Mouse (Mus musculus) liver, postnatal 0 days (tissue): Measurements from ENCODE around the gene Lbx2. TPM values are rescaled to one million over a fixed set of nuclear protein-coding genes. Genes with fewer than 3 reads are reported as not detected.

Experiments used
- ATAC-seq: fragments of 200-750 bp; cut with Nextera tagmentation; 2 replicates; pipeline ENCODE4 v1.8.0; 2017; ENCODE audit warnings: mild to moderate bottlenecking, moderate library complexity
- DNase-seq: peaks from one replicate; pipeline ENCODE4 v3.0.0-alpha.2; 2016
- H3K27ac ChIP-seq: fragments of 300-500 bp; sonication (generic); 2 replicates; pipeline ENCODE4 v1.5.1; 2014; ENCODE audit warnings: antibody characterized with exemption, moderate library complexity, mild to moderate bottlenecking, low read depth
- H3K27me3 ChIP-seq: fragments of 300-500 bp; sonication (generic); 2 replicates; pipeline ENCODE4 v1.6.1; 2014; ENCODE audit warnings: low read length, control low read depth, mixed read lengths; ENCODE audit not compliant: insufficient read depth
- H3K36me3 ChIP-seq: fragments of 300-500 bp; sonication (generic); replicated peaks from 2 replicates; pipeline ENCODE4 v1.6.1; 2014; ENCODE audit warnings: mild to moderate bottlenecking, control low read depth, low read length, moderate library complexity, mixed read lengths; ENCODE audit not compliant: insufficient read depth
- H3K4me1 ChIP-seq: fragments of 300-500 bp; sonication (generic); 2 replicates; pipeline ENCODE4 v1.6.1; 2014; ENCODE audit warnings: antibody characterized with exemption, mild to moderate bottlenecking, control low read depth; ENCODE audit not compliant: insufficient read depth
- H3K4me2 ChIP-seq: fragments of 300-500 bp; sonication (generic); 2 replicates; pipeline ENCODE4 v1.6.1; 2014; ENCODE audit warnings: low read depth, mild to moderate bottlenecking, low read length, moderate library complexity, mixed read lengths
- H3K4me3 ChIP-seq: fragments of 300-500 bp; sonication (generic); 2 replicates; pipeline ENCODE4 v1.5.1; 2014; ENCODE audit warnings: low read depth, low read length
- H3K9ac ChIP-seq: fragments of 300-500 bp; sonication (generic); replicated peaks from 2 replicates; pipeline ENCODE4 v1.6.1; 2014; ENCODE audit warnings: mild to moderate bottlenecking, moderate library complexity
- H3K9me3 ChIP-seq: fragments of 300-500 bp; sonication (generic); 2 replicates; pipeline ENCODE4 v1.6.1; 2016; ENCODE audit warnings: mild to moderate bottlenecking, control low read depth, low read length, mixed read lengths
- CTCF ChIP-seq: sonication (generic); IDR thresholded peaks from 2 replicates; pipeline ENCODE4 v1.5.1; 2016; ENCODE audit warnings: antibody characterized with exemption, low read depth
- EP300 ChIP-seq: IDR thresholded peaks from 2 replicates; pipeline ENCODE4 v1.6.1; 2016; ENCODE audit warnings: antibody characterized with exemption, low read depth, mild to moderate bottlenecking
- WGBS: fragments of 180-500 bp; shearing (Covaris S2); extraction: QIAGEN DNeasy Blood & Tissue Kit; methylation state at CpG from one replicate; pipeline ENCODE4 v1.1.7; 2014; ENCODE audit not compliant: insufficient replicate concordance; 5-methylcytosine and 5-hydroxymethylcytosine counted together
- polyA plus RNA-seq: library from polyadenylated mRNA; unstranded; fragments of >200 nt; fragmentation: Nextera tagmentation; extraction: Ambion mirVana; gene quantifications from 2 replicates; pipeline ENCODE4 v1.2.1, GENCODE M21; 2015

Gene Lbx2
- polyA plus RNA-seq, 1 experiment from 2014 or later: 0.40 TPM

DNA sequence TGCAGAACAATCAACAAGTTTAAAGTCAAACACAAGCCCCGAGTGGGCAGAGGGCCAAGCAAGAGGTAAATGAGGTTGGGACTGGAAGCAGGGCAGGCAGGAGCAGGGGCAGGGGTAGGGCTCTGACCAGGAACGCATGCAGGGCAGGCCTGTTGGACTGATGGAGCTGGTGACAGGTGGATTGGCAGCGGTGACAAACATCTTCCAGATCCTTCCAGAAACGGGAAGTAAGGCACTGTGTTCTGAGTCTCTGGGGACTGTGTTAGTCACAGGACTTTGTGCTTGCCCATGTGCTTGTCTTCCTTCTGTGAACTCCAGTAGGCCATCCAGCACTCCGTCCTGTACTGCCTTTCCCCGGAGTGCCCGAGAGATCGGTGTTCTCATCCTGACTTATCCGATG lies 41.4 kb upstream of the Lbx2 start:
- peak; percentile 27; the same call in 1 of the 2 replicates for ATAC-seq
- H3K36me3 ChIP-seq: no peaks in the 10 kb centered on the region
- 57% methylated on average over 9 of the region's 9 CpGs for WGBS
- H3K4me1 ChIP-seq: 0 out of 2 replicates have a peak, but pooled peaks cover 4% of the 10 kb centered on the region
- no peak overlapping the region for H3K4me3 ChIP-seq
- H3K27ac ChIP-seq: no peak overlapping the region
- H3K27me3 ChIP-seq: no peaks in the 10 kb centered on the region
- TF ChIP-seq EP300 (no peak), CTCF (no peak)
- H3K9ac ChIP-seq: no peak overlapping the region
- no peak for DNase-seq
- H3K9me3 ChIP-seq: no peaks in the 10 kb centered on the region
- no peak overlapping the region for H3K4me2 ChIP-seq

DNA sequence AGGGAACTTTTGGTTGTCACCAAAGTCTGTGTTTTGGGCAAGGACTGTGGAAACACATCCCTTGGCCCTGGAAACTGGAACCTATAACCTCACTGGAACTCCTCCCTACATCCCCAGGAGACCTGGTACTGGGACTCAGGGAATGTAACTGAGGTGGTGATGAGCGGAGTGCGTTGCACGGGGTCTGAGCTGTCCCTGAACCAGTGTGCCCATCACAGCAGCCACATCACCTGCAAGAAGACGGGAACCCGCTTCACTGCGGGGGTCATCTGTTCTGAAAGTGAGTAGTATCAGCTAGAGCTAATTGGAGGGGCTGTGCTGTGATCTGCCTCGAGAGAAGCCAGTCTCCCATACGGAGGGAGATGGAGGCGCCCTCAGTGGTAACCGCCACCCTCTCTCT lies 36.8 kb upstream of the Lbx2 start:
- H3K27me3 ChIP-seq: no peaks in the 10 kb centered on the region
- H3K27ac ChIP-seq: no peak overlapping the region
- no peak overlapping the region for H3K9ac ChIP-seq
- H3K4me2 ChIP-seq: no peak overlapping the region
- DNase-seq (no peak), ATAC-seq (no peak)
- H3K4me1 ChIP-seq: peaks cover 16% of the 10 kb centered on the region; the same call in 1 of the 2 replicates
- 71% methylated on average over 10 of the region's 10 CpGs for WGBS
- H3K36me3 ChIP-seq: peaks cover 15% of the 10 kb centered on the region
- TF ChIP-seq EP300: no peak
- no peak for TF ChIP-seq CTCF
- no peaks in the 10 kb centered on the region for H3K9me3 ChIP-seq
- H3K4me3 ChIP-seq: no peak overlapping the region

DNA sequence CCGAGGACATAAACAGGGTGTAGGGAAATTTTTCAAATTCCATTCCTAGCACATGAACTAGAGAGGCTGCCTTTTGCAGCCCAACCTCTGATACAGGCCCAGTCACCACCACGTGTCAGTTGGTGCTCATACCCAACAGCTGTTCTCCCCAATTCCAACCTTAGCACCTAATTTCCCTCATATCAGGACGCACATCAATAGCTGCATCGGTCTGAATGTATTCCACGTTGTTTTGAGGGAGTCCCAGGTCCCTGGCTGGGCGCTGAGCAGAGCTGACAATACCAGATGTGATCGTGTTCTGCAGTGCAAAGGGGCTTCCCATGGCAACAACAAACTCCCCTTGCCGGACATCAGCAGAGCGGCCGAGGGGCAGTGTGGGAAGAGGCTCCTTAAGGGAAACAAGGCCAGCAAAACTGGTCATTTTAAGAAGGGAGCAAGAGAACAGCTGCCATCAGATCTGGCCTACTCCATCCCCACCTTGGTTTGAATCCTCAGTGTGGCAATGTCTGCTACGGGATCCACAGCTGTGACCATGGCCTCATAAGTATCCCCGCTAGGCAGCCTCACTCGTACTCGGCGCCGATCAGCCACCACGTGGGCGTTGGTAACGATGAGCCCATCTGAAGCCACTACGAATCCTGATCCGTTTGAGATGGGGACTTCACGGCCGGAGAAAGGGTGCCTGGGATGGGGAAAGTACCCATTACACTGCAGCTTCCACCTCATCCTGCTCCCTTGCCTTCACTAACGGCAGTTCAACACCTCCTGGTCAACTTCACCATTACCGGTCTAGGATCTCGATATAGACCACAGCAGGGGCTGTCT lies 32.8 kb upstream of the Lbx2 start:
- Histone ChIP-seq H3K9ac (peak overlapping the region; percentile 95), H3K36me3 (peaks cover 32% of the 10 kb centered on the region), H3K4me1 (peaks cover 23% of the 10 kb centered on the region), H3K9me3 (no peaks in the 10 kb centered on the region), H3K4me3 (peak overlapping the region; percentile 92), H3K4me2 (peak overlapping the region; percentile 99), H3K27ac (peak overlapping the region; percentile 95), H3K27me3 (no peaks in the 10 kb centered on the region)
- no peak for TF ChIP-seq EP300
- no peak for TF ChIP-seq CTCF
- DNase-seq: peak; percentile 58
- WGBS: 2% methylated on average over 26 of the region's 26 CpGs
- ATAC-seq: no peak

DNA sequence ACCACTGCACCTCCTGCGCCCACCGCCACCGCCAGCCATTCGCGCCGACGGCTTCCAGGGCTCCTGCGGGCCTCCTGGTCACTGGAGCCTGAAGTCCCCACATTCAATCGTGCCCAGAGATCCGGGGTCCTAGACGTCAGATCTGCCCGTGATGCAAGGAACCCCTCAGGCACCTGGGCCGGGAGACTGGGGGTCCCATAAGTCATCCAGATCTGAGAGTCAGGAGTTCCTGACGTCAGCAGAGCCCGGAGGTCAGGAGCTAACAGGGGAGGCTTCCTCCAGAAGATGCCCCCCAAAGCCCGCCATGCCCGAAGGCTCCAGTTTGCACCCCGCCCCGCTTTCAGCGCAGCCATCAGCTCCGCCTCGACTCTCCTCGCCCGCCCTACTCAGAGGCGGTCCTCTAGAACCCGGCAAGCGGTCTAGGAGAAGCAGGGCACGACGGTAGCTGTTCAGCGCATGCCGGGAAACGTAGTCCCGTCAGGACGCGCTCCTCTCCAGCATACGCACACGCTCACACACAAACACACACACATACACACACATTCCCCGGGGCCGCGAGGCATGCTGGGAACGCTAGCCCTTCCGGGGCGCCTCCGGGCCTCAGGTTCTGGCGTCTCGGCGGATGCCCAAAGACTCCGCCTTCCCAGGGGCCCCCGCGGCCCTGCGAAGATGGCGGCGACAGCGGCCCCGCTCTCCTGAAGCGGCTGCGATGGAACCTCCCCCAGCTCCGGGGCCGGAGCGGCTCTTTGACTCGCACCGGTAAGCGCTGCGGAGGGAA lies 31.9 kb upstream of the Lbx2 start, which contains the start of gene Aup1:
Gene Aup1, plus strand, starts transcription at position 448 of the 778 bp plus-strand sequence.
- peak; percentile 83 for TF ChIP-seq EP300
- TF ChIP-seq CTCF: no peak
- peaks cover 25% of the 10 kb centered on the region for H3K4me1 ChIP-seq

DNA sequence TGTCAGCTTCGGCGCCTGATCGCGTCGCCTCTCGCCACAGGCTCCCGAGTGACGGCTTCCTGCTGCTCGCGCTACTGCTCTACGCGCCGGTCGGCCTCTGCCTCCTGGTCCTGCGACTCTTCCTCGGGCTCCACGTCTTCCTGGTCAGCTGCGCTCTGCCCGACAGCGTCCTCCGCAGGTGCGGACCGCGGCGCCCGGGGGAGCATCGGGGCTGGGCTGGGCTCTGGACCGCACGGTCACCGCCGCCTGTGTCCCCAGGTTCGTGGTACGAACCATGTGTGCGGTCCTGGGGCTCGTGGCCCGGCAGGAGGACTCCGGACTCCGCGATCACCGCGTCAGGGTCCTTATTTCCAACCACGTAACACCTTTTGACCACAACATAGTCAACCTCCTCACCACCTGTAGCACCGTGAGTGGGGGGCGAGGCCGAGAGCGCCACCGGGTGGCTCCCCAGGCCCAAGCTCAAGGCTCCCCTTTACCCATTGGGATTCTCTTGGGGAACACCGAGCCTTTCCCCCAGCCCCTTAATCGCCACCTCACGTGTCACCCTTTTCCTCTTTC lies 31.2 kb upstream of the Lbx2 start, which contains the start of gene Htra2:
Gene Htra2, minus strand, starts transcription at position 403 of the 561 bp plus-strand sequence.
- Histone ChIP-seq H3K9me3 (no peaks in the 10 kb centered on the region), H3K4me2 (peak within 1 kb of the TSS; percentile 99), H3K27me3 (no peaks in the 10 kb centered on the region), H3K27ac (peak within 1 kb of the TSS; percentile 95), H3K4me3 (peak within 1 kb of the TSS; percentile 92), H3K36me3 (peaks cover 32% of the 10 kb centered on the region), H3K4me1 (peaks cover 25% of the 10 kb centered on the region), H3K9ac (peak within 1 kb of the TSS; percentile 95)
- WGBS: 0% methylated on average over 49 of the region's 50 CpGs
- no peak for DNase-seq
- peak; percentile 22 for ATAC-seq
- no peak for TF ChIP-seq EP300
- peak; percentile 69 for TF ChIP-seq CTCF

More for the DNA sequence above, 31.9 kb upstream of the Lbx2 start, which contains the start of gene Aup1:
- WGBS: under 1% methylated on average over 56 of the region's 64 CpGs
- Histone ChIP-seq H3K9ac (peak within 1 kb of the TSS; percentile 95), H3K36me3 (peaks cover 32% of the 10 kb centered on the region), H3K4me2 (peak within 1 kb of the TSS; percentile 99), H3K4me3 (peak within 1 kb of the TSS; percentile 92), H3K27ac (peak within 1 kb of the TSS; percentile 95), H3K9me3 (no peaks in the 10 kb centered on the region), H3K27me3 (no peaks in the 10 kb centered on the region)
- DNase-seq (peak; percentile 98), ATAC-seq (peak; percentile 91)
